Mouse (Mus musculus) liver, embryonic 14.5 days (tissue): ENCODE results near the gene Atoh7. TPM values are rescaled to one million over a fixed set of nuclear protein-coding genes. Genes with fewer than 3 reads are reported as not detected.

Source experiments
- ATAC-seq: fragments of 200-750 bp; cut with Nextera tagmentation; 2 replicates; pipeline ENCODE4 v1.8.0; 2017; ENCODE audit warnings: moderate number of reproducible peaks, mild to moderate bottlenecking, moderate library complexity; ENCODE audit not compliant: insufficient read depth
- DNase-seq, 3 experiments: peaks; one replicate each; pipeline ENCODE4 v3.0.0-alpha.2; 2012 to 2013; ENCODE audit warnings: low read depth in 3 of 3, low spot score in 3 of 3
- H3K27ac ChIP-seq: fragments of 300-500 bp; sonication (generic); 2 replicates; pipeline ENCODE4 v1.5.1; 2014; ENCODE audit warnings: moderate library complexity, mild to moderate bottlenecking, control low read depth, inconsistent platforms
- H3K27me3 ChIP-seq: fragments of 300-500 bp; sonication (generic); 2 replicates; pipeline ENCODE4 v1.6.1; 2014; ENCODE audit warnings: mild to moderate bottlenecking, low read length, moderate library complexity; ENCODE audit not compliant: control insufficient read depth, insufficient read depth
- H3K36me3 ChIP-seq: fragments of 300-500 bp; sonication (generic); replicated peaks from 2 replicates; pipeline ENCODE4 v1.6.1; 2014; ENCODE audit warnings: low read depth; ENCODE audit not compliant: control insufficient read depth, insufficient read depth
- H3K4me1 ChIP-seq, 2 experiments: fragments of 200-500 bp in 1 of 2; fragments of 300-500 bp in 1 of 2; sonication (generic) in 1 of 2; replicated peaks; 2 replicates each; pipeline ENCODE4 v1.6.1; 2012 to 2014; ENCODE audit warnings: antibody characterized with exemption in 1 of 2, inconsistent platforms in 1 of 2, low read length in 1 of 2; ENCODE audit not compliant: control insufficient read depth in 2 of 2, insufficient read depth in 2 of 2
- H3K4me2 ChIP-seq: fragments of 300-500 bp; sonication (generic); 2 replicates; pipeline ENCODE4 v1.6.1; 2014; ENCODE audit warnings: low read depth, mild to moderate bottlenecking, control low read depth, moderate library complexity
- H3K4me3 ChIP-seq, 2 experiments: fragments of 200-500 bp in 1 of 2; fragments of 300-500 bp in 1 of 2; sonication (generic) in 1 of 2; 2 replicates each; pipeline ENCODE4 v1.5.1; 2012 to 2014; ENCODE audit warnings: low read depth in 2 of 2, low read length in 2 of 2, mild to moderate bottlenecking in 2 of 2, control low read depth in 1 of 2, inconsistent platforms in 1 of 2, moderate library complexity in 1 of 2; ENCODE audit not compliant: insufficient read depth in 1 of 2
- H3K9ac ChIP-seq: fragments of 300-500 bp; sonication (generic); replicated peaks from 2 replicates; pipeline ENCODE4 v1.6.1; 2014; ENCODE audit warnings: mild to moderate bottlenecking, control low read depth, moderate library complexity
- H3K9me3 ChIP-seq: fragments of 300-500 bp; sonication (generic); 2 replicates; pipeline ENCODE4 v1.6.1; 2016; ENCODE audit warnings: low read length, mixed read lengths; ENCODE audit not compliant: control insufficient read depth
- CTCF ChIP-seq: IDR thresholded peaks from 2 replicates; pipeline ENCODE4 v1.5.1; 2016; ENCODE audit warnings: antibody characterized with exemption, low read depth, control low read depth
- EP300 ChIP-seq: IDR thresholded peaks from 2 replicates; pipeline ENCODE4 v1.6.1; 2016; ENCODE audit warnings: antibody characterized with exemption, low read depth
- WGBS: fragments of 180-500 bp; shearing (Covaris S2); extraction: QIAGEN DNeasy Blood & Tissue Kit; methylation state at CpG from one replicate; pipeline ENCODE4 v1.1.7; 2014; ENCODE audit not compliant: insufficient replicate concordance; 5-methylcytosine and 5-hydroxymethylcytosine counted together
- polyA plus RNA-seq, 2 experiments: library from polyadenylated mRNA; depleted of rRNA in 1 of 2; stranded (reverse) in 1 of 2; unstranded in 1 of 2; fragments of >200 nt; fragmentation: Nextera tagmentation in 1 of 2; extraction: Ambion mirVana in 1 of 2; gene quantifications; 2 replicates each; pipeline versions ENCODE4 v1.2.1 to v1.2.3; 2012 to 2014

Atoh7 gene
- polyA plus RNA-seq, 2 experiments = 0.02 TPM; not detected in 1

DNA sequence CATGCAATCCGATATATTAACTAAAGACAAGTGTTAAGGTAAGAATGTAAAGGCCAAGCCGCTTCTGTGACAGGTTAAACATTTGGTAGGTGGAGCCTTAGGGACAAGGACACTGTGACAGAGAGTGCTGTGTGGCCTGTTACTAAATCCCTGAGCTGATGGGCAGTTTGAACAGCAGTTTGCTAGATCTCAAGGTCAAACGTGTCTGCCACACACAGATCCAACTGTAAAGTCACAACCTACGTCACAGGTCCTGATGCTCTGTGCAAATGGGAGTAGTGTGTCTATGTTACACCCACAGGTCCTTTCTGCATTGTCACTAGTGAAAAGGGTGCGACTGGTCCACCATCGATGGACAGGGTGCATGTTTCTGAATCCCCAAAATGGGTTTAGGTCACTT, 32.9 kb downstream of the Atoh7 start:
- no peak for ATAC-seq
- WGBS = 61% methylated on average over 6 of the region's 6 CpGs

GRCm38 (mm10) chr10:63133326-63133725, 33.9 kb downstream of the Atoh7 start:
- Histone ChIP-seq H3K4me1 (no peaks in the 10 kb centered on the region), H3K9me3 (no peaks in the 10 kb centered on the region), H3K27ac (no peak overlapping the region), H3K9ac (no peak overlapping the region), H3K27me3 (no peaks in the 10 kb centered on the region), H3K4me2 (no peak overlapping the region), H3K36me3 (no peaks in the 10 kb centered on the region), H3K4me3 (no peak overlapping the region)
- TF ChIP-seq CTCF = no peak
- TF ChIP-seq EP300 = no peak
- WGBS = 67% methylated on average over 4 of the region's 4 CpGs
- ATAC-seq (no peak), DNase-seq (no peak)

More for the DNA sequence above, 32.9 kb downstream of the Atoh7 start:
- no peaks in the 10 kb centered on the region for H3K4me1 ChIP-seq
- no peaks in the 10 kb centered on the region for H3K27me3 ChIP-seq
- TF ChIP-seq EP300 (no peak), CTCF (no peak)
- H3K27ac ChIP-seq = no peak overlapping the region
- H3K9ac ChIP-seq = no peak overlapping the region
- H3K36me3 ChIP-seq = no peaks in the 10 kb centered on the region
- no peak overlapping the region for H3K4me3 ChIP-seq
- no peak for DNase-seq
- no peak overlapping the region for H3K4me2 ChIP-seq
- no peaks in the 10 kb centered on the region for H3K9me3 ChIP-seq

GRCm38 (mm10) chr10:63135680-63136079, 36.2 kb downstream of the Atoh7 start:
- Histone ChIP-seq H3K27ac (no peak overlapping the region), H3K27me3 (no peaks in the 10 kb centered on the region), H3K9me3 (no peaks in the 10 kb centered on the region), H3K4me3 (no peak overlapping the region), H3K36me3 (no peaks in the 10 kb centered on the region), H3K4me1 (no peaks in the 10 kb centered on the region), H3K9ac (no peak overlapping the region), H3K4me2 (no peak overlapping the region)
- ATAC-seq = no peak
- DNase-seq = no peak
- TF ChIP-seq CTCF (no peak), EP300 (no peak)
- WGBS = 50% methylated on average over 12 of the region's 12 CpGs

DNA sequence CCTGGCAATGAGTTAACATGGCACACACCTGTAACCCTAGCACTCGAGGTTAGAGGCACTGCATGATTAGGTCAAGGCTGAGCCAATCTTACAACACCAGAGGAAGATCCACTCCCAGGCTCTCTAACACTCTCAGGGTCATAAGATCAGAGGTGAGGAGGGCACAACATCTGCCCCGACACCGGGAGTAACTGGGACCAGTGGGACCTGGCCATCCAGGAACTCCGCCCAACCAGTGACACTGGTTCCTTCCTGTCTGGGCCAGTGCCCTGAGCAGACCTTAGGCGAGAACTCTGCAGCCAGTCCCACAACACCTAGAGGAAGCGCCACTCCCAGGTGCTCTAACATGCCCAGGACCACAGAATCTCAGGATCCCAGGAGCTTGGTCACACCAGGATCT, 37.0 kb downstream of the Atoh7 start:
- DNase-seq (no peak), ATAC-seq (no peak)
- Histone ChIP-seq H3K9ac (no peak overlapping the region), H3K4me3 (no peak overlapping the region), H3K27me3 (no peaks in the 10 kb centered on the region), H3K4me2 (no peak overlapping the region), H3K27ac (no peak overlapping the region), H3K4me1 (no peaks in the 10 kb centered on the region), H3K9me3 (no peaks in the 10 kb centered on the region), H3K36me3 (no peaks in the 10 kb centered on the region)
- TF ChIP-seq EP300 (no peak), CTCF (no peak)
- 43% methylated on average over 6 of the region's 6 CpGs for WGBS

- Histone ChIP-seq H3K27ac (no peak overlapping the region), H3K9me3 (no peaks in the 10 kb centered on the region), H3K4me2 (no peak overlapping the region), H3K27me3 (no peaks in the 10 kb centered on the region), H3K4me1 (no peaks in the 10 kb centered on the region; a peak in 1 of 4 replicates), H3K4me3 (no peak overlapping the region), H3K36me3 (no peaks in the 10 kb centered on the region), H3K9ac (no peak overlapping the region)
- DNase-seq = no peak
- TF ChIP-seq CTCF (no peak), EP300 (no peak)
- no peak for ATAC-seq
- WGBS = 78% methylated on average over 13 of the region's 13 CpGs
These were observed 43.2 kb downstream of the Atoh7 start for GRCm38 (mm10) chr10:63142660-63143059.

Other genes starting within 250 kb of the Atoh7 start
- 0.21 and 0.23 TPM in 2 replicates for gene Tet1, start 190.7 kb upstream of the Atoh7 start, polyA plus RNA-seq (2012; rRNA removed)
- gene Tet1, start 190.7 kb upstream of the Atoh7 start, polyA plus RNA-seq (2014; fragmentation: Nextera tagmentation; extraction: Ambion mirVana) = 0.99 and 1.9 TPM in 2 replicates
- 4.8 and 6.2 TPM in 2 replicates for gene Slc25a16, start 179.0 kb upstream of the Atoh7 start, polyA plus RNA-seq (2012; rRNA removed)
- gene Slc25a16, start 179.0 kb upstream of the Atoh7 start, polyA plus RNA-seq (2014; fragmentation: Nextera tagmentation; extraction: Ambion mirVana) = 7.0 and 8.9 TPM in 2 replicates
- gene Dna2, start 152.6 kb upstream of the Atoh7 start, polyA plus RNA-seq (2012; rRNA removed) = 23.1 and 30.2 TPM in 2 replicates
- gene Dna2, start 152.6 kb upstream of the Atoh7 start, polyA plus RNA-seq (2014; fragmentation: Nextera tagmentation; extraction: Ambion mirVana) = 27.8 and 30.5 TPM in 2 replicates
- 0.53 and 1.1 TPM in 2 replicates for gene Rufy2, start 119.4 kb upstream of the Atoh7 start, polyA plus RNA-seq (2012; rRNA removed)
- gene Rufy2, start 119.4 kb upstream of the Atoh7 start, polyA plus RNA-seq (2014; fragmentation: Nextera tagmentation; extraction: Ambion mirVana) = 1.3 and 1.4 TPM in 2 replicates
- gene Hnrnph3, start 75.4 kb upstream of the Atoh7 start, polyA plus RNA-seq (2012; rRNA removed) = 13.8 and 23.2 TPM in 2 replicates
- gene Hnrnph3, start 75.4 kb upstream of the Atoh7 start, polyA plus RNA-seq (2014; fragmentation: Nextera tagmentation; extraction: Ambion mirVana) = 12.4 and 13.6 TPM in 2 replicates
- gene Pbld2, start 75.3 kb upstream of the Atoh7 start, polyA plus RNA-seq (2012; rRNA removed) = 1.8 and 2.0 TPM in 2 replicates
- gene Pbld2, start 75.3 kb upstream of the Atoh7 start, polyA plus RNA-seq (2014; fragmentation: Nextera tagmentation; extraction: Ambion mirVana) = 2.3 and 2.7 TPM in 2 replicates
- gene Pbld1, start 39.5 kb upstream of the Atoh7 start, polyA plus RNA-seq (2012; rRNA removed) = 3.1 and 3.8 TPM in 2 replicates
- 4.9 and 5.2 TPM in 2 replicates for gene Pbld1, start 39.5 kb upstream of the Atoh7 start, polyA plus RNA-seq (2014; fragmentation: Nextera tagmentation; extraction: Ambion mirVana)
- 0.02 and 0.03 TPM in 2 replicates for gene Mypn, start 104.3 kb downstream of the Atoh7 start, polyA plus RNA-seq (2012; rRNA removed)
- 0.05 and 0.13 TPM in 2 replicates for gene Mypn, start 104.3 kb downstream of the Atoh7 start, polyA plus RNA-seq (2014; fragmentation: Nextera tagmentation; extraction: Ambion mirVana)
- gene Herc4, start 144.2 kb downstream of the Atoh7 start, polyA plus RNA-seq (2012; rRNA removed) = 15.3 and 21.5 TPM in 2 replicates
- 33.7 and 34.3 TPM in 2 replicates for gene Herc4, start 144.2 kb downstream of the Atoh7 start, polyA plus RNA-seq (2014; fragmentation: Nextera tagmentation; extraction: Ambion mirVana)